Mouse (Mus musculus) liver, embryonic 14.5 days (tissue): ENCODE results near the gene Cenps.

Experiments
- CTCF ChIP-seq: IDR thresholded peaks from 2 replicates; pipeline ENCODE4 v1.5.1; 2016; ENCODE audit warnings: antibody characterized with exemption, low read depth, control low read depth
- EP300 ChIP-seq: IDR thresholded peaks from 2 replicates; pipeline ENCODE4 v1.6.1; 2016; ENCODE audit warnings: antibody characterized with exemption, low read depth

DNA sequence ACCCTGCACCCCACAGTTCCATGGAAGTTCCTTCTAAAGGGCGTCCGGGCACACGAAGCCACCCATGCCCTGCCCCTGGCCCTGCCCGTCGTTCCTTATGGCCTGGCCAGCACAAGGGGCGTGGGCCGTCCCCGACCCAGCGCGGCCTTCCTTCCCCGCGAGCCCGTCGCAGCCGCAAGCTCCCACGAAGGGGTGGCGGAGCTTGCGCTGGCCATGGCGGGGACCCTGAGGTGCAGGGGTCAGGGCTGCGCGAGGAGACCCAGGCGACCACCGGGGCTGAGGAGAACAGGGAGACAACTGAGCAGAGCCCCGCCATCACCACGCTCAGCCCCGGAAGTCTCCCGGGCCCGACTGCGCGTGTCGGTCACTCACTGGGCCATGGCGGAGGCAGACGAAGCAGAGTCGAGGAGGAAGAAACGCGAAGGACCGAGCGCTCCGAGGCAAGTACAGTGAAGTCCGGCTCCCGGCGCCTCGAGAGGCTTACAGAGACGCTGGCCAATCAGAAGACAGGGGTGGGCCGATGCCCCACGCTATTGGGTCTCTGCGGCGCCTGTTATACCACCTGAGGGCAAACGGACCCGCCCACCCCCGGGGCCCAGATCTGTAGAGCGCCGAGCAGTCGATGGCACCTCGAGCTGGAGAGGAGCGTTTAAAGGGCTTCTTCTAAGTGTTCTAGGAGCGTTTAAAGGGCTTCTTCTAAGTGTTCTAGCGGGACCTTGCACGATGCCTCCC lies 29.0 kb upstream of the Cenps start, which contains the start of gene Pgd:
- TF ChIP-seq CTCF: no peak; the same call in 1 of the 2 replicates
- no peak for TF ChIP-seq EP300
